Comparison of ENCODE assay signal across 16 mouse cellular contexts in genomic region chr13:40725924-40726323, GRCm38 (mm10). TPM values are rescaled to one million over a fixed set of nuclear protein-coding genes. Genes with fewer than 3 reads are reported as not detected.
DNase-seq lines count a peak whose midpoint lies in the region; ATAC-seq lines count a peak whose summit lies in the region.
"Had no signal": no experiment of that assay in that cellular context is flagged by ENCODE, and none has a peak within 500 bp of the region (broad histone marks: within the 10 kb centered on the region; RNA-seq: fewer than 3 reads in every experiment).

No protein-coding gene starts in this region.

- H3K4me1 ChIP-seq in midbrain, embryonic 10.5 days: peaks cover 29% of the 10 kb centered on the region
- peaks cover 3% of the 10 kb centered on the region for H3K4me1 ChIP-seq in midbrain, embryonic 11.5 days (ENCODE audit: control insufficient read depth, insufficient read depth, low read length)
- H3K4me1 ChIP-seq in embryonic facial prominence, embryonic 15.5 days: peaks cover 14% of the 10 kb centered on the region; the same call in 1 of the 2 replicates
- 0 out of 2 replicates have a peak, but pooled peaks cover 3% of the 10 kb centered on the region for H3K4me1 ChIP-seq in limb, embryonic 11.5 days (ENCODE audit: control insufficient read depth, insufficient read depth, low read length)
- H3K4me1 ChIP-seq in neural tube, embryonic 13.5 days (replicated peaks): peaks cover 17% of the 10 kb centered on the region; the same call in 1 of the 2 replicates
- peaks cover 10% of the 10 kb centered on the region for H3K4me1 ChIP-seq in forebrain, embryonic 16.5 days (replicated peaks; ENCODE audit: control insufficient read depth, insufficient read depth, low read length)

- peak; percentile 13 for DNase-seq in midbrain, embryonic 10.5 days (ENCODE audit: low spot score)
- DNase-seq in midbrain, embryonic 11.5 days (ENCODE audit: low spot score, missing footprints): no peak
- DNase-seq in limb, embryonic 11.5 days (ENCODE audit: low spot score): peak; percentile 25
- no peak for DNase-seq in lung, postnatal 25 days (ENCODE audit: low spot score)
- DNase-seq in left cerebral cortex, postnatal 25 days (ENCODE audit: low spot score in 2 of 2): no peak
- DNase-seq: cerebellum, postnatal 36 days; gastrocnemius, adult 2 months; heart, postnatal 36 days; kidney, adult 2 months; liver; lung, embryonic 14.5 days had no signal

- no peak overlapping the region for H3K27ac ChIP-seq in midbrain, embryonic 10.5 days (replicated peaks)
- no peak overlapping the region for H3K27ac ChIP-seq in midbrain, embryonic 11.5 days (ENCODE audit: low read depth, low read length)
- no peak overlapping the region for H3K27ac ChIP-seq in embryonic facial prominence, embryonic 15.5 days (replicated peaks)
- H3K27ac ChIP-seq in limb, embryonic 11.5 days (replicated peaks; ENCODE audit: low read depth, low read length): no peak overlapping the region
- H3K27ac ChIP-seq in neural tube, embryonic 13.5 days (replicated peaks): peak overlapping the region; percentile 68
- H3K27ac ChIP-seq in forebrain, embryonic 16.5 days (ENCODE audit: low read length): no peak overlapping the region
- H3K27ac ChIP-seq: gastrocnemius, adult 2 months had no signal

- WGBS in midbrain, embryonic 10.5 days: 8% methylated on average over 7 of the region's 7 CpGs
- WGBS in midbrain, embryonic 11.5 days: 7% methylated on average over 7 of the region's 7 CpGs
- 13% methylated on average over 7 of the region's 7 CpGs for WGBS in embryonic facial prominence, embryonic 15.5 days
- under 1% methylated on average over 7 of the region's 7 CpGs for WGBS in limb, embryonic 11.5 days
- WGBS in neural tube, embryonic 13.5 days: 2% methylated on average over 7 of the region's 7 CpGs
- 10% methylated on average over 7 of the region's 7 CpGs for WGBS in forebrain, embryonic 16.5 days

- no peak overlapping the region for H3K9ac ChIP-seq in midbrain, embryonic 11.5 days (ENCODE audit: low read length)
- H3K9ac ChIP-seq in embryonic facial prominence, embryonic 15.5 days: no peak overlapping the region
- H3K9ac ChIP-seq in limb, embryonic 11.5 days (ENCODE audit: low read length): no peak overlapping the region
- H3K9ac ChIP-seq in neural tube, embryonic 13.5 days: peak overlapping the region; percentile 58
- no peak overlapping the region for H3K9ac ChIP-seq in forebrain, embryonic 16.5 days (replicated peaks; ENCODE audit: low read depth, low read length)
- H3K9ac ChIP-seq: lung, embryonic 14.5 days had no signal

- ATAC-seq in midbrain, embryonic 11.5 days (ENCODE audit: low FRiP score): no peak
- ATAC-seq in embryonic facial prominence, embryonic 15.5 days (ENCODE audit: insufficient number of reproducible peaks, low FRiP score, low TSS enrichment, low read depth): no peak
- no peak for ATAC-seq in limb, embryonic 11.5 days (ENCODE audit: insufficient number of reproducible peaks, low FRiP score, low TSS enrichment, low read depth)
- ATAC-seq in neural tube, embryonic 13.5 days (ENCODE audit: low read depth): no peak
- no peak for ATAC-seq in forebrain, embryonic 16.5 days
- ATAC-seq: CD4-positive, CD25-positive, alpha-beta regulatory T cell, adult 4 months had no signal

- no peaks in the 10 kb centered on the region for H3K9me3 ChIP-seq in midbrain, embryonic 10.5 days (replicated peaks)
- no peaks in the 10 kb centered on the region for H3K9me3 ChIP-seq in midbrain, embryonic 11.5 days (ENCODE audit: control insufficient read depth, low read length)
- no peaks in the 10 kb centered on the region for H3K9me3 ChIP-seq in embryonic facial prominence, embryonic 15.5 days (replicated peaks)
- H3K9me3 ChIP-seq in limb, embryonic 11.5 days (ENCODE audit: control insufficient read depth, low read length): no peaks in the 10 kb centered on the region
- H3K9me3 ChIP-seq in neural tube, embryonic 13.5 days: no peaks in the 10 kb centered on the region
- no peaks in the 10 kb centered on the region for H3K9me3 ChIP-seq in forebrain, embryonic 16.5 days (ENCODE audit: control insufficient read depth, low read length)

- intact Hi-C loops in left cerebral cortex, postnatal 25 days (cut with DNase I): no loop called here

- H3K27me3 ChIP-seq in midbrain, embryonic 10.5 days (ENCODE audit: low read depth, poor library complexity, severe bottlenecking): peaks cover 100% of the 10 kb centered on the region
- H3K27me3 ChIP-seq in midbrain, embryonic 11.5 days (ENCODE audit: control insufficient read depth, insufficient read depth, low read length): peaks cover 73% of the 10 kb centered on the region
- H3K27me3 ChIP-seq in embryonic facial prominence, embryonic 15.5 days: peaks cover 22% of the 10 kb centered on the region
- H3K27me3 ChIP-seq in limb, embryonic 11.5 days (ENCODE audit: control insufficient read depth, insufficient read depth, low read length): peaks cover 12% of the 10 kb centered on the region; the same call in 1 of the 2 replicates
- peaks cover 62% of the 10 kb centered on the region for H3K27me3 ChIP-seq in neural tube, embryonic 13.5 days
- H3K27me3 ChIP-seq in forebrain, embryonic 16.5 days (replicated peaks; ENCODE audit: control insufficient read depth, insufficient read depth, low read length): peaks cover 54% of the 10 kb centered on the region

- no peak overlapping the region for H3K4me2 ChIP-seq in midbrain, embryonic 11.5 days
- peak overlapping the region; percentile 32 for H3K4me2 ChIP-seq in embryonic facial prominence, embryonic 15.5 days (replicated peaks)
- peak overlapping the region; percentile 21; the same call in 1 of the 2 replicates for H3K4me2 ChIP-seq in limb, embryonic 11.5 days (ENCODE audit: low read depth, severe bottlenecking)
- peak overlapping the region; percentile 82 for H3K4me2 ChIP-seq in neural tube, embryonic 13.5 days
- H3K4me2 ChIP-seq in forebrain, embryonic 16.5 days (ENCODE audit: low read length): no peak overlapping the region
- H3K4me2 ChIP-seq: lung, embryonic 14.5 days had no signal

- H3K4me3 ChIP-seq in midbrain, embryonic 10.5 days: no peak overlapping the region; the same call in 1 of the 2 replicates
- H3K4me3 ChIP-seq in midbrain, embryonic 11.5 days (ENCODE audit: low read depth, low read length): no peak overlapping the region
- peak overlapping the region; percentile 23 for H3K4me3 ChIP-seq in embryonic facial prominence, embryonic 15.5 days (replicated peaks)
- H3K4me3 ChIP-seq in limb, embryonic 11.5 days (ENCODE audit: low read depth, low read length): no peak overlapping the region
- peak overlapping the region; percentile 30 for H3K4me3 ChIP-seq in neural tube, embryonic 13.5 days
- H3K4me3 ChIP-seq in forebrain, embryonic 16.5 days (replicated peaks; ENCODE audit: low read length): no peak overlapping the region
- H3K4me3 ChIP-seq: gastrocnemius, adult 2 months; megakaryocyte, embryonic 14.5 days had no signal

- H3K36me3 ChIP-seq in midbrain, embryonic 10.5 days: no peaks in the 10 kb centered on the region
- no peaks in the 10 kb centered on the region for H3K36me3 ChIP-seq in midbrain, embryonic 11.5 days (ENCODE audit: control insufficient read depth, insufficient read depth, low read length)
- H3K36me3 ChIP-seq in embryonic facial prominence, embryonic 15.5 days: no peaks in the 10 kb centered on the region
- no peaks in the 10 kb centered on the region for H3K36me3 ChIP-seq in limb, embryonic 11.5 days (ENCODE audit: control insufficient read depth, insufficient read depth, low read length)
- H3K36me3 ChIP-seq in neural tube, embryonic 13.5 days: no peaks in the 10 kb centered on the region
- H3K36me3 ChIP-seq in forebrain, embryonic 16.5 days (ENCODE audit: control insufficient read depth, insufficient read depth): no peaks in the 10 kb centered on the region

RNA-seq across cellular contexts. Expression of gene Tfap2a, which starts 12.3 kb away (rescaled TPM):
- polyA plus RNA-seq in midbrain, embryonic 10.5 days (2016; fragmentation: Nextera tagmentation; extraction: Ambion mirVana): 2.3 and 2.5 TPM in 2 replicates
- polyA plus RNA-seq in midbrain, embryonic 11.5 days (2014; fragmentation: Nextera tagmentation; extraction: Ambion mirVana): 3.0 and 4.7 TPM in 2 replicates
- polyA plus RNA-seq in embryonic facial prominence, embryonic 15.5 days (2015; fragmentation: Nextera tagmentation; extraction: Ambion mirVana): 13.4 and 15.4 TPM in 2 replicates
- 7.2 and 7.3 TPM in 2 replicates for polyA plus RNA-seq in limb, embryonic 11.5 days (2014; fragmentation: Nextera tagmentation; extraction: Ambion mirVana)
- polyA plus RNA-seq in neural tube, embryonic 13.5 days (2015; fragmentation: Nextera tagmentation; extraction: Ambion mirVana): 11.6 and 13.7 TPM in 2 replicates
- total RNA-seq in left cerebral cortex, postnatal 25 days (2021): under 1 TPM; 0.50 to 0.57 TPM
- polyA plus RNA-seq in forebrain, embryonic 16.5 days (2015; fragmentation: Nextera tagmentation; extraction: Ambion mirVana): 0.41 and 0.55 TPM in 2 replicates

Comparison
In these comparisons a context has a peak if more than half of its experiments do, and no peak if none do; other contexts are left out.
1. DNase-seq: peak in midbrain, embryonic 10.5 days (single experiment) and limb, embryonic 11.5 days (single experiment); none in midbrain, embryonic 11.5 days (single experiment), lung, postnatal 25 days (single experiment) and left cerebral cortex, postnatal 25 days (0 of 2).
2. H3K4me3 ChIP-seq: peak in embryonic facial prominence, embryonic 15.5 days (single experiment) and neural tube, embryonic 13.5 days (single experiment); none in midbrain, embryonic 10.5 days (single experiment), midbrain, embryonic 11.5 days (single experiment), limb, embryonic 11.5 days (single experiment) and forebrain, embryonic 16.5 days (single experiment).
3. H3K4me2 ChIP-seq: peak in embryonic facial prominence, embryonic 15.5 days (single experiment), limb, embryonic 11.5 days (single experiment) and neural tube, embryonic 13.5 days (single experiment); none in midbrain, embryonic 11.5 days (single experiment) and forebrain, embryonic 16.5 days (single experiment).